Mouse (Mus musculus) c-Kit-positive CD71-negative TER-119-negative erythroid progenitor cells, embryonic 14.5 days (primary cell): ENCODE results near the gene Gm49395.

Experiments used
- DNase-seq: peaks from one replicate; pipeline ENCODE4 v3.0.0-alpha.2; 2013; ENCODE audit warnings: low read depth

Gm49395 gene

DNA sequence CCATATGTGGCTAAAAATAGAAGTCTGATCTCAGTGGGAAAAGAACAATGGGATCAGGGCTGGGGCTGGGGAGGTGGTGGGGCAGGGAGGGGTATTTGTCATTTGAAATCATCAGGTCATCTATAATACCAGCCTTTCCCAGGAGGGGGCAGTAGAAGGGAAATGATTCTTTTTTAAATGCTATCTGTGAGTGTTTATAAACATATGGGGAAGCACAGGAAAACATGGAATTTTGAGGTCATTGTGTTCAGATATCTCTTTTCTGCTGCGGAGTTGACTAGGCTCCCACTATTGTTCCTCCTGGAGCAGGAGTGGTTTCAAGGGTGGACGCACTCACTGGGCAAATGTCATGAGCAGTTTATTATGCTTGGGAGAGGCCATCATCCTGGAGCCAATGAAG, 114.6 kb downstream of the Gm49395 start:
- DNase-seq, result peak; percentile 20
